Mouse (Mus musculus) kidney, embryonic 16.5 days (tissue): Measurements from ENCODE around the gene Fitm1. TPM values are rescaled to one million over a fixed set of nuclear protein-coding genes. Genes with fewer than 3 reads are reported as not detected.

Source experiments
- ATAC-seq: fragments of 200-750 bp; cut with Nextera tagmentation; 2 replicates; pipeline ENCODE4 v1.8.0; 2017; ENCODE audit warnings: moderate TSS enrichment; ENCODE audit not compliant: low FRiP score, low TSS enrichment
- H3K27ac ChIP-seq: fragments of 300-500 bp; sonication (generic); 2 replicates; pipeline ENCODE4 v1.5.1; 2014; ENCODE audit warnings: low read length
- H3K27me3 ChIP-seq: fragments of 300-500 bp; sonication (generic); 2 replicates; pipeline ENCODE4 v1.6.1; 2014; ENCODE audit warnings: low read length, control low read depth, mixed read lengths; ENCODE audit not compliant: insufficient read depth
- H3K36me3 ChIP-seq: fragments of 300-500 bp; sonication (generic); 2 replicates; pipeline ENCODE4 v1.6.1; 2014; ENCODE audit warnings: low read length, control low read depth, mixed read lengths; ENCODE audit not compliant: insufficient read depth
- H3K4me1 ChIP-seq: fragments of 300-500 bp; sonication (generic); 2 replicates; pipeline ENCODE4 v1.6.1; 2014; ENCODE audit warnings: low read length, control low read depth, mixed read lengths; ENCODE audit not compliant: insufficient read depth
- H3K4me2 ChIP-seq: fragments of 300-500 bp; sonication (generic); replicated peaks from 2 replicates; pipeline ENCODE4 v1.6.1; 2014; ENCODE audit warnings: low read depth, low read length
- H3K4me3 ChIP-seq: fragments of 300-500 bp; sonication (generic); 2 replicates; pipeline ENCODE4 v1.5.1; 2014; ENCODE audit warnings: mild to moderate bottlenecking, low read length
- H3K9ac ChIP-seq: fragments of 300-500 bp; sonication (generic); replicated peaks from 2 replicates; pipeline ENCODE4 v1.6.1; 2014; ENCODE audit warnings: low read length
- H3K9me3 ChIP-seq: fragments of 300-500 bp; sonication (generic); 2 replicates; pipeline ENCODE4 v1.6.1; 2016; ENCODE audit warnings: low read length, control low read depth
- WGBS: fragments of 180-500 bp; shearing (Covaris S2); extraction: QIAGEN DNeasy Blood & Tissue Kit; methylation state at CpG from one replicate; pipeline ENCODE4 v1.1.7; 2014; 5-methylcytosine and 5-hydroxymethylcytosine counted together
- polyA plus RNA-seq: library from polyadenylated mRNA; unstranded; fragments of >200 nt; fragmentation: Nextera tagmentation; extraction: Ambion mirVana; gene quantifications from 2 replicates; pipeline ENCODE4 v1.2.1, GENCODE M21; 2015

Gene Fitm1
- 4.5 and 4.6 TPM in 2 replicates for polyA plus RNA-seq

DNA sequence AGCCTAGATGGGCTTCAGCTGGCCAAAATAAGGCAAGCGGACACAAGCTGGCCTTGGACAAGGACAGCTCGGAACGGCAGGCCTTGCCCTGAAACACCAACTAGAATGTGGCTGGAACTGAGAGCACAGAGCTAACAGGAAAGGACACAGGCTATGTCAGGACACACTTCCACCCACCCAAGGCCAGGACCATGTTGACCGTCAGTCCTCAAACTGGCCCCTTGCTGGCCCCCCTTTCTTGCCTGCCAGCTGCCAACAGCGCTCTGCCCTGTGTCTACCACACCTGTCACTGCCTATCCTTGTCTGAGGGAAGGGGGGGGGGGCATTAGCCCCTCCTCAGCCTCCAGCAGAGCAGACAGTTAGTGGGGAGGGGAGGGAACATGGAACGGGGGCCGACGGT, at the start of gene Fitm1:
Gene Fitm1 (plus strand): TSS at position 316 of the 400 bp plus-strand sequence.
- Histone ChIP-seq H3K36me3 (peaks cover 3% of the 10 kb centered on the region), H3K27ac (0 out of 2 replicates have a peak within 1 kb of the TSS, but pooled peaks have one; percentile 15), H3K27me3 (no peaks in the 10 kb centered on the region), H3K4me3 (no peak within 1 kb of the TSS), H3K9me3 (no peaks in the 10 kb centered on the region), H3K4me1 (peaks cover 22% of the 10 kb centered on the region), H3K4me2 (no peak within 1 kb of the TSS), H3K9ac (peak within 1 kb of the TSS; percentile 53)
- 74% methylated on average over 8 of the region's 8 CpGs for WGBS
- ATAC-seq: no peak

- no peaks in the 10 kb centered on the region for H3K9me3 ChIP-seq
- WGBS: 87% methylated on average over 2 of the region's 2 CpGs
- H3K4me3 ChIP-seq: no peak overlapping the region
- no peak overlapping the region for H3K9ac ChIP-seq
- H3K4me2 ChIP-seq: no peak overlapping the region
- no peaks in the 10 kb centered on the region for H3K36me3 ChIP-seq
- no peak for ATAC-seq
- peaks cover 27% of the 10 kb centered on the region for H3K27me3 ChIP-seq
- H3K4me1 ChIP-seq: no peaks in the 10 kb centered on the region
- H3K27ac ChIP-seq: no peak overlapping the region
Measured at GRCm38 (mm10) chr14:55526674-55527073, 48.7 kb upstream of the Fitm1 start.

DNA sequence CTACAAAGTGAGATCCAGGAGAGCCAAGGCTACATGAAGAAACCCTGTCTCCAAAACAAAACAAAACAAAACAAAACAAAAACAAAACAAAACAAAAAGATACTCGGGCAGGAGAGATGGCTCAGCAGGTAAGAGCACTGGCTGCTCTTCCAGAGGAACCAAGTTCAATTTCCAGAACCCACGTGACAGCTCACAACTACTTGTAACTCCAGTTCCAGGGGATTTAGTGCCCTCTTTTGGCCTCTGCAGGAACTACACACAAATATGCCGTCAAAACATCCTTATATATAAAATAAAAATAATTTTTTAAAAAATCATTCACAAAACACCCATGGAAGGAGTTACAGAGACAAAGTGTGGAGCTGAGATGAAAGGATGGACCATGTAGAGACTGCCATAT, 47.5 kb upstream of the Fitm1 start:
- Histone ChIP-seq H3K9me3 (no peaks in the 10 kb centered on the region), H3K4me2 (no peak overlapping the region), H3K4me3 (no peak overlapping the region), H3K36me3 (no peaks in the 10 kb centered on the region), H3K4me1 (no peaks in the 10 kb centered on the region), H3K27me3 (peaks cover 16% of the 10 kb centered on the region), H3K27ac (no peak overlapping the region), H3K9ac (no peak overlapping the region)
- WGBS: 27% methylated on average over 3 of the region's 3 CpGs
- ATAC-seq: no peak

- no peaks in the 10 kb centered on the region for H3K36me3 ChIP-seq
- 50% methylated on average over 6 of the region's 6 CpGs for WGBS
- H3K4me1 ChIP-seq: peaks cover 6% of the 10 kb centered on the region
- ATAC-seq: no peak
- H3K9me3 ChIP-seq: no peaks in the 10 kb centered on the region
- no peak overlapping the region for H3K4me2 ChIP-seq
- no peak overlapping the region for H3K9ac ChIP-seq
- H3K27ac ChIP-seq: no peak overlapping the region
- no peak overlapping the region for H3K4me3 ChIP-seq
- no peaks in the 10 kb centered on the region for H3K27me3 ChIP-seq
Measured at GRCm38 (mm10) chr14:55536116-55536745, 39.2 kb upstream of the Fitm1 start.

DNA sequence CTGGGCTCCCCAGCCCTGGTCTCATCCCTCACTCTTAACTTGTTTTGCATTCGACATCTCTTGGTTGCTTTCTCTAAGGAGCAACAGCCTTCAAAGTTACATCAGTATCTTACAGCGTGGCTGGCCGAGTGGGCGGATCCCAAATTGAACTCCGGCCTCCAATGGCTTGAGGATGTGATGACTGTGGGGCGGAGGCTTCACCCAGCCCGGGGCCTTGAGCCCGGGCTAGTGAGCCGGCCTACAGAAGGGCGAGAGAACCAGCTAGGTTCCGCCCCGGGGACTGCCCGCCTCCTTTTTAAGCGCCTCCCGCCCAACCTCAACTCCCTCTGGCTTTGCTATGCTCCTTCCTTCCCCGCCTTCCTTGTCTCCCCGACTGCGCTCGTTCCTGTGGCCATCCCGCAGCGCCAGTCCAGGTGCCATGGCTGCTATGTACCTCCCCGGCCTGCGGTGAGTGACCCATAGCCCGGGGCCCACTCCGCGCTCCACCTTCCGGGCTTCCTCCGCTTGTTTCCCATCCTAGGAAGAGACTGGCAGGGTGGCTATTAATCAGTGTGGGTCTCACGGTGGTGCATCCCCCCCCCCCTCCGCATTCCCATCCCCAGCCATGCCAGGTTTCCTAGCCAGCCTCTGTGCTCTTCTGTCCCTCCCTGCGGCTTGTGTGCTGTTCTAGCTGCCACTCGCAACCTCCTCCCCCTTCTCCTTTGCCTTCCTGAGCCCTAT, 35.2 kb upstream of the Fitm1 start, which contains the start of gene Pck2:
Gene Pck2 (plus strand): TSS at position 200 of the 720 bp plus-strand sequence.
- Histone ChIP-seq H3K27me3 (no peaks in the 10 kb centered on the region), H3K9me3 (no peaks in the 10 kb centered on the region), H3K4me2 (peak within 1 kb of the TSS; percentile 64), H3K36me3 (peaks cover 26% of the 10 kb centered on the region), H3K4me1 (peaks cover 12% of the 10 kb centered on the region), H3K27ac (peak within 1 kb of the TSS; percentile 93), H3K9ac (peak within 1 kb of the TSS; percentile 77), H3K4me3 (peak within 1 kb of the TSS; percentile 64)
- 0% methylated on average over 32 of the region's 32 CpGs for WGBS
- peak; percentile 98 for ATAC-seq

GRCm38 (mm10) chr14:55540787-55541321, 34.6 kb upstream of the Fitm1 start:
- WGBS: 4% methylated on average over 10 of the region's 10 CpGs
- H3K36me3 ChIP-seq: peaks cover 32% of the 10 kb centered on the region
- H3K9ac ChIP-seq: peak overlapping the region; percentile 77
- ATAC-seq: peak; percentile 47
- H3K27ac ChIP-seq: peak overlapping the region; percentile 93
- peak overlapping the region; percentile 64 for H3K4me3 ChIP-seq
- no peaks in the 10 kb centered on the region for H3K27me3 ChIP-seq
- peaks cover 12% of the 10 kb centered on the region for H3K4me1 ChIP-seq
- H3K4me2 ChIP-seq: peak overlapping the region; percentile 64
- H3K9me3 ChIP-seq: no peaks in the 10 kb centered on the region

- H3K4me2 ChIP-seq: no peak overlapping the region
- no peak overlapping the region for H3K27ac ChIP-seq
- WGBS: 96% methylated on average over 12 of the region's 12 CpGs
- H3K36me3 ChIP-seq: peaks cover 40% of the 10 kb centered on the region
- no peaks in the 10 kb centered on the region for H3K27me3 ChIP-seq
- no peaks in the 10 kb centered on the region for H3K9me3 ChIP-seq
- no peak for ATAC-seq
- H3K9ac ChIP-seq: no peak overlapping the region
- peaks cover 12% of the 10 kb centered on the region for H3K4me1 ChIP-seq
- no peak overlapping the region for H3K4me3 ChIP-seq
Measured at GRCm38 (mm10) chr14:55542268-55542667, 33.1 kb upstream of the Fitm1 start.

DNA sequence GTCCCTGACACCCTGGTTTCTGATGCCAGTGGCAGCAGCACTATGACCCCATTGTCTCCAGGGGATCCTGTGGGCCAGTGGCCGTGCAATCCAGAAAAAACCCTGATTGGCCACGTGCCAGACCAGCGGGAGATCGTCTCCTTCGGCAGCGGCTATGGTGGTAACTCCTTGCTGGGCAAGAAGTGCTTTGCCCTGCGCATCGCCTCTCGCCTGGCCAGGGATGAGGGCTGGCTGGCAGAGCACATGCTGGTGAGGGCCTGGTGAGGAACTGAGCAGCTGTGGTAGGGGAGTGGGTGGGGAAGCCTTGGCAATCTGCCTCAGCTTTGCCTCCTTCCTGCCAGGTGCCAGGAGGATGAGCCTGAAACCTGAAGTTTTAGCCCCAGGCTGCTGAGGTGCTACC, 31.1 kb upstream of the Fitm1 start:
- no peak for ATAC-seq
- Histone ChIP-seq H3K9ac (no peak overlapping the region), H3K36me3 (peaks cover 59% of the 10 kb centered on the region), H3K4me2 (no peak overlapping the region), H3K4me1 (peaks cover 12% of the 10 kb centered on the region), H3K4me3 (no peak overlapping the region), H3K9me3 (no peaks in the 10 kb centered on the region), H3K27ac (no peak overlapping the region), H3K27me3 (no peaks in the 10 kb centered on the region)
- 85% methylated on average over 9 of the region's 9 CpGs for WGBS

GRCm38 (mm10) chr14:55550191-55550590, 25.2 kb upstream of the Fitm1 start:
- Histone ChIP-seq H3K36me3 (peaks cover 41% of the 10 kb centered on the region), H3K9ac (no peak overlapping the region), H3K4me3 (no peak overlapping the region), H3K9me3 (no peaks in the 10 kb centered on the region), H3K4me2 (no peak overlapping the region), H3K27me3 (no peaks in the 10 kb centered on the region), H3K27ac (no peak overlapping the region), H3K4me1 (no peaks in the 10 kb centered on the region)
- 92% methylated on average over 6 of the region's 6 CpGs for WGBS
- ATAC-seq: no peak

DNA sequence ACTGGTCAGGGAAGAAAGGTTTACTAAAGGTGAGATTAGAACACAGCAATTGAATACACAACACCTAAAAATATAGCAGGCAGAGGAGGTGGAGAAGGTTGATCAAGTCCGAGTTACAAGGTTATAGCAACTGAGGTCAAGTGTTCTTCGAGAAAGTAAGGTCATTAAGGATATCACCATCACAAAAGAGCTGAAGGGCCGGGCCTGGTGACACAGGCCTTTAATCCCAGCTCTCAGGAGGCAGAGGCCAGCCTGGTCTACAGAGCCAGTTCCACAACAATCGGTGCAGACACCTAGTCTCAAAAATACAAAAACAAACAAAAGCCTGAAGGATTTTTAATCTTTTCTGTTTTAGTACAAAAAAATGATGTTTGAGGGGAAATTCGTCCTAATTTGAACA, 24.1 kb upstream of the Fitm1 start:
- H3K4me1 ChIP-seq: no peaks in the 10 kb centered on the region
- H3K9me3 ChIP-seq: no peaks in the 10 kb centered on the region
- no peak overlapping the region for H3K9ac ChIP-seq
- ATAC-seq: no peak
- H3K4me2 ChIP-seq: no peak overlapping the region
- no peak overlapping the region for H3K27ac ChIP-seq
- H3K4me3 ChIP-seq: no peak overlapping the region
- H3K36me3 ChIP-seq: peaks cover 31% of the 10 kb centered on the region
- no peaks in the 10 kb centered on the region for H3K27me3 ChIP-seq
- WGBS: 67% methylated on average over 5 of the region's 5 CpGs
